Mouse (Mus musculus) C3H10T1/2 (cell line): ENCODE data around the gene Trim17. TPM values are rescaled to one million over a fixed set of nuclear protein-coding genes. Genes with fewer than 3 reads are reported as not detected.

ENCODE experiments used
- polyA plus RNA-seq, 2 experiments: library from polyadenylated mRNA; unstranded; fragments of >200 nt; fragmentation: generic; extraction: Trizol; gene quantifications; one replicate each; pipeline ENCODE4 v1.2.1; 2012; ENCODE audit warnings: missing spikeins in 2 of 2

Gene Trim17
- polyA plus RNA-seq: under 1 TPM; 0.05 to 0.61 TPM

GRCm38 (mm10) chr11:58954420-58955142 lies at the start of gene Trim17, which contains the start of gene Hist3h2a:
Gene Trim17, plus strand, starts transcription at chr11:58954685.
Gene Hist3h2a, plus strand, starts transcription at chr11:58954685.

GRCm38 (mm10) chr11:58917745-58918366 lies 36.6 kb upstream of the Trim17 start, which contains the start of gene Btnl10:
Gene Btnl10, plus strand, starts transcription at chr11:58917908.

DNA sequence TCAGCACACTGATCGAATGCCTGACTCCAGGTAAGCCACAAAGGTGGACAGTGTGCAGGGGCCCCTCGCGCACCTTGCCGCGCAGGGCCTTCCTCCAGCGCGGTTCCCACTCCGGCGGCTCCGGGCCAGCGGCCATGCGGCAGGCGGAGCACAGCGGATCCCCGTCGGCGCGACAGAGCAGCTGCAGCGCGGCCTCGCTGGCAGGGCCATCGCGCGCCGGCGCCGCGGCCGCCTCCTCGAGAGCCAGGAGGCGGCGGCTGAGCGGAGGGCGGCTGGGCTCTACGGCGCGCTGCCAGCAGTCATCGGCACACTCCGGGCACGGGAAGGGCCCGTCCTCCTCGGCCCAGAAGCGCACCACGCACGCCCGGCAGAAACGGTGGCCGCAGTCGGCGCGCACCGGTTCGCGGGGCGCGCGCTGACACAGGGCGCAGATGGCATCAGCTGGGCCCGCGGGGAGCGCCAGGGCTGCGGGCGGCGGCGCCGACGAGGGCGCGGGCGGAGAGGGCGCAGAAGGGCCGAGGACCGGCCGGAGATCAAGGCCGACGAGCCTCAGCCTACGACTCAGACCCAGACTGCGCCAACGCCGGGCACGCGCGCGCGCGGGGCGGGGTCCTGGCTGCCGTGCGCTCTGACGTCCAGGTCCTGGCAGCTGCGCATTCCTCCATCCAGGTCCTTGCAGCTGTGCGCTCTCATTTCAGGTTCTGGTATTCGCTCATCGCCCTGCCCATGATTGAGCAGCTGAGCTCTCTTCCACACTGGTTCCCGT lies 16.0 kb upstream of the Trim17 start, which contains the start of gene Rnf187:
Rnf187 (minus strand) TSS at position 595 of the 766 bp plus-strand sequence.

GRCm38 (mm10) chr11:58948542-58949479 lies 5.7 kb upstream of the Trim17 start, which contains the start of gene Hist3h2ba:
Gene Hist3h2ba, plus strand, starts transcription at chr11:58948920.

GRCm38 (mm10) chr11:58978027-58978705 lies 23.7 kb downstream of the Trim17 start, which contains the start of gene Trim11:
Gene Trim11, plus strand, starts transcription at chr11:58978093.

Other genes with a start within 250 kb of the Trim17 start
- gene Olfr318, start 230.7 kb upstream of the Trim17 start, polyA plus RNA-seq: not detected
- not detected for gene Olfr317, start 215.5 kb upstream of the Trim17 start, polyA plus RNA-seq
- gene Olfr316, start 202.0 kb upstream of the Trim17 start, polyA plus RNA-seq: not detected
- not detected for gene Olfr315, start 181.5 kb upstream of the Trim17 start, polyA plus RNA-seq
- not detected for gene Olfr314, start 171.7 kb upstream of the Trim17 start, polyA plus RNA-seq
- gene Fam183b, start 152.7 kb upstream of the Trim17 start, polyA plus RNA-seq: not detected
- not detected for gene Olfr313, start 139.7 kb upstream of the Trim17 start, polyA plus RNA-seq
- not detected for gene Olfr312, start 125.4 kb upstream of the Trim17 start, polyA plus RNA-seq
- gene Olfr311, start 115.4 kb upstream of the Trim17 start, polyA plus RNA-seq: not detected
- 1 to 10 TPM in 1 of 2 experiments, under 1 TPM in 1; 0.11 to 2.9 TPM for gene Gm12258, start 107.5 kb upstream of the Trim17 start, polyA plus RNA-seq
- 1 to 10 TPM in 1 of 2 experiments, under 1 TPM in 1; 0.29 to 1.5 TPM for gene 2810021J22Rik, start 87.5 kb upstream of the Trim17 start, polyA plus RNA-seq
- 1 to 10 TPM in 1 of 2 experiments, under 1 TPM in 1; 0.09 to 1.9 TPM for gene Zfp39, start 50.5 kb upstream of the Trim17 start, polyA plus RNA-seq
- gene Btnl10, start 36.8 kb upstream of the Trim17 start, polyA plus RNA-seq: not detected
- gene Rnf187, start 15.8 kb upstream of the Trim17 start, polyA plus RNA-seq: 100 to 1,000 TPM; 296 to 362 TPM
- gene Hist3h2ba, start 5.8 kb upstream of the Trim17 start, polyA plus RNA-seq: under 1 TPM; 0.05 to 0.38 TPM
- gene Hist3h2a, start within 50 bp of the Trim17 start, polyA plus RNA-seq: 10 to 100 TPM in 1 of 2 experiments, 1 to 10 TPM in 1; 3.7 to 31.0 TPM
- 10 to 100 TPM in 1 of 2 experiments, 1 to 10 TPM in 1; 6.5 to 24.8 TPM for gene Trim11, start 23.4 kb downstream of the Trim17 start, polyA plus RNA-seq
- under 1 TPM; 0.01 to 0.12 TPM for gene Obscn, start 181.7 kb downstream of the Trim17 start, polyA plus RNA-seq
- 1 to 10 TPM; 2.6 to 3.3 TPM for gene Iba57, start 209.1 kb downstream of the Trim17 start, polyA plus RNA-seq
- gene Gjc2, start 228.5 kb downstream of the Trim17 start, polyA plus RNA-seq: under 1 TPM in 1 of 2 experiments, not detected in 1; 0.25 TPM
- 100 to 1,000 TPM; 116 to 118 TPM for gene Guk1, start 237.5 kb downstream of the Trim17 start, polyA plus RNA-seq
- 10 to 100 TPM; 36.2 to 41.8 TPM for gene Mrpl55, start 247.8 kb downstream of the Trim17 start, polyA plus RNA-seq